Mouse (Mus musculus) lung, postnatal 0 days (tissue): ENCODE data around the gene Rpp25l. TPM values are rescaled to one million over a fixed set of nuclear protein-coding genes. Genes with fewer than 3 reads are reported as not detected.

Experiments
- ATAC-seq: fragments of 200-750 bp; cut with Nextera tagmentation; 2 replicates; pipeline ENCODE4 v1.8.0; 2017; ENCODE audit warnings: moderate library complexity
- DNase-seq: peaks from one replicate; pipeline ENCODE4 v3.0.0-alpha.2; 2016; ENCODE audit warnings: low spot score
- H3K27ac ChIP-seq: fragments of 300-500 bp; sonication (generic); 2 replicates; pipeline ENCODE4 v1.5.1; 2014; ENCODE audit warnings: antibody characterized with exemption, mild to moderate bottlenecking, low read length, mixed read lengths
- H3K27me3 ChIP-seq: fragments of 300-500 bp; sonication (generic); replicated peaks from 2 replicates; pipeline ENCODE4 v1.6.1; 2014; ENCODE audit warnings: low read length, mixed read lengths; ENCODE audit not compliant: insufficient read depth
- H3K36me3 ChIP-seq: fragments of 300-500 bp; sonication (generic); 2 replicates; pipeline ENCODE4 v1.6.1; 2014; ENCODE audit warnings: low read length, mixed read lengths; ENCODE audit not compliant: insufficient read depth
- H3K4me1 ChIP-seq: fragments of 300-500 bp; sonication (generic); 2 replicates; pipeline ENCODE4 v1.6.1; 2014; ENCODE audit warnings: antibody characterized with exemption, low read depth, low read length, mixed read lengths; ENCODE audit not compliant: insufficient read depth
- H3K4me2 ChIP-seq: fragments of 300-500 bp; sonication (generic); replicated peaks from 2 replicates; pipeline ENCODE4 v1.6.1; 2014; ENCODE audit warnings: low read depth, mild to moderate bottlenecking, low read length, moderate library complexity, mixed read lengths
- H3K4me3 ChIP-seq: fragments of 300-500 bp; sonication (generic); 2 replicates; pipeline ENCODE4 v1.5.1; 2014; ENCODE audit warnings: low read depth, low read length
- H3K9ac ChIP-seq: fragments of 300-500 bp; sonication (generic); replicated peaks from 2 replicates; pipeline ENCODE4 v1.6.1; 2014; ENCODE audit warnings: low read depth, mild to moderate bottlenecking
- H3K9me3 ChIP-seq: fragments of 300-500 bp; sonication (generic); 2 replicates; pipeline ENCODE4 v1.6.1; 2016; ENCODE audit warnings: low read length, mixed read lengths
- CTCF ChIP-seq: IDR thresholded peaks from 2 replicates; pipeline ENCODE4 v1.5.1; 2016; ENCODE audit warnings: antibody characterized with exemption, mild to moderate bottlenecking
- EP300 ChIP-seq: IDR thresholded peaks from 2 replicates; pipeline ENCODE4 v1.6.1; 2016; ENCODE audit warnings: antibody characterized with exemption, mild to moderate bottlenecking, control low read depth
- WGBS: fragments of 180-500 bp; shearing (Covaris S2); extraction: QIAGEN DNeasy Blood & Tissue Kit; methylation state at CpG from one replicate; pipeline ENCODE4 v1.1.7; 2014; 5-methylcytosine and 5-hydroxymethylcytosine counted together
- polyA plus RNA-seq: library from polyadenylated mRNA; unstranded; fragments of >200 nt; fragmentation: Nextera tagmentation; extraction: Ambion mirVana; gene quantifications from 2 replicates; pipeline ENCODE4 v1.2.1, GENCODE M21; 2015

The Rpp25l gene
- polyA plus RNA-seq, 1 experiment from 2014 or later = 51.8 TPM

DNA sequence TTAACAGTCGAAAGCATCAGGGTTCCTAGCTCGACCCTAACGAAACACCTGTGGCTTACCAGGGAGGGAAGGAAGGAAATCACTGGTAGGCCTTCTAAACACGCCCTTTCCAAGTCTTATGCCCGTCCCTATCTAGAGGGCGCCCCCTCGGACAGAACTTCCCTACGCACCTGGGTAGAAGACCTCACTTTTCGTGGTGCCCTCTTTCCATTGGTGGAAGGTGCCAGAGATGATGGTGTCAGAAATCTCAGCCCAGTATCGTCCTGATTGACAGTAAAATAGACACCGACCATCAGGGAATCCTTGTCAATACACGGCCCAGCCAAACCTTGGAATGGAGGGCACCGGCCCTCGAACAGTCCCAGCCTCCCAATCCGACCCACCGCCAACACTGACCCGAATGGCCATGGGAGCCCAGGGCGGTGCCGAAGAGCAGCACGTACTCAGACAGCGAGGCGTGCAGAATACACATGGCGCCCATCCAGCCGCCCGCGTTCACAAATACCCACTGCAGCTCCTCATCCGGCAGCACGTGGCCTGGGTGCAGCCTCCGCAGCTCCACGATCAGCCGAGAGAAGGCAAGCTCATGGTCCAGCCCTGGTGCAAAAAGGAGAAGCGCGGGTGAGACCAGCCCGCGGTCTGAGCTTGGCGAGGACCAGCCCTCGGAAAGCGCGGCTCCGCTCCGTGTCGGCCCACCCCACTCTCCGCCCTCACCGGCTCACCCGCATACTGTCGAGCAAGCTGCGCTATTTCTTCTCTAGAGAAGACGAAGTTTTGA, 27.2 kb upstream of the Rpp25l start:
- no peaks in the 10 kb centered on the region for H3K36me3 ChIP-seq
- H3K27ac ChIP-seq = peak overlapping the region; percentile 84
- H3K27me3 ChIP-seq = no peaks in the 10 kb centered on the region
- H3K4me2 ChIP-seq = peak overlapping the region; percentile 70
- DNase-seq (peak; percentile 28), ATAC-seq (peak; percentile 80)
- WGBS = 3% methylated on average over 48 of the region's 48 CpGs
- peaks cover 7% of the 10 kb centered on the region; the same call in 1 of the 2 replicates for H3K4me1 ChIP-seq
- H3K9me3 ChIP-seq = no peaks in the 10 kb centered on the region
- peak overlapping the region; percentile 56 for H3K4me3 ChIP-seq
- peak overlapping the region; percentile 51 for H3K9ac ChIP-seq
- no peak for TF ChIP-seq EP300
- TF ChIP-seq CTCF = peak; percentile 34

DNA sequence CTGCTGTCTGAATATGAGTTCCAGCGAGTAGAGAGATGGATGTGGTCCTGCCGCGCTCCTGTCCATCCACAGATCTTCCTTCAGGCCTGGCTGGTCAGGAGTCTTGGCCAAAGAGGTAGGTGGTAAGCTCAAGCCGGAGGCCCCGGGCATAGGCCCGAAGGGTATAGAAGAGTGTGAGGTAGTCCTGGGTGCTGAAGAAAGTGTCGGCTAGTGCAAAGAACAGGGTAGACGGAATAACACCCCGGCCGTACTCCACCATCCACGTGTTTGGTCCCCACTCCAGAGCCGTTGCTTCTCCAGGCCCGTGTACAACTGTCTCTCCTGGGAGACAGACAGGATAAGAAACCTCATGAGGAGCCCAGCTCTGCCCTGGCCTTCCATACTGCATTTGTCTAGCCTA, 25.9 kb upstream of the Rpp25l start:
- H3K27ac ChIP-seq = no peak overlapping the region
- no peak overlapping the region for H3K9ac ChIP-seq
- DNase-seq = no peak
- no peaks in the 10 kb centered on the region for H3K27me3 ChIP-seq
- no peak overlapping the region for H3K4me3 ChIP-seq
- no peak overlapping the region for H3K4me2 ChIP-seq
- peaks cover 7% of the 10 kb centered on the region; the same call in 1 of the 2 replicates for H3K4me1 ChIP-seq
- no peaks in the 10 kb centered on the region for H3K36me3 ChIP-seq
- no peak for ATAC-seq
- WGBS = 92% methylated on average over 13 of the region's 13 CpGs
- no peaks in the 10 kb centered on the region for H3K9me3 ChIP-seq
- no peak for TF ChIP-seq EP300
- no peak for TF ChIP-seq CTCF

DNA sequence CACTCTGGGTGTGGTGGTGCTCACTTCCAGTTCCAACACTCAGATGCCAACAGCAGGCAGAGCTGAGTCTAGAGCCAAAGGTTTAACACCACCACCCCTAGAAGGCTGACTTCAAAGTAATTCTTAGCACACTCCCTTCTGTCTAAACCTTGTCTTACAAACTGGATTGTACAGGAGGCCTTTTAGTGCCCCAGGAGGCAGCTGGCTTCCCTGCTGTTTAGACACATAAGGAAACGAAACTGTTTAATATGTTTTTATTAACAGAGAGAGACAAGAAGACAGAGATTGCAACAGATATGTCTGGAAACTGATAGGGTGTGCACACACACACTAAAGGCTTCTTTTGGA, 24.9 kb upstream of the Rpp25l start:
- Histone ChIP-seq H3K4me1 (peaks cover 7% of the 10 kb centered on the region; the same call in 1 of the 2 replicates), H3K27me3 (peaks cover under 1% of the 10 kb centered on the region; the same call in 1 of the 2 replicates), H3K4me2 (no peak overlapping the region), H3K4me3 (no peak overlapping the region), H3K9ac (no peak overlapping the region), H3K9me3 (no peaks in the 10 kb centered on the region), H3K36me3 (no peaks in the 10 kb centered on the region), H3K27ac (no peak overlapping the region)
- 65% methylated on average over 1 of the region's 1 CpGs for WGBS
- ATAC-seq = no peak
- TF ChIP-seq EP300 (no peak), CTCF (no peak)
- DNase-seq = peak; percentile 31

DNA sequence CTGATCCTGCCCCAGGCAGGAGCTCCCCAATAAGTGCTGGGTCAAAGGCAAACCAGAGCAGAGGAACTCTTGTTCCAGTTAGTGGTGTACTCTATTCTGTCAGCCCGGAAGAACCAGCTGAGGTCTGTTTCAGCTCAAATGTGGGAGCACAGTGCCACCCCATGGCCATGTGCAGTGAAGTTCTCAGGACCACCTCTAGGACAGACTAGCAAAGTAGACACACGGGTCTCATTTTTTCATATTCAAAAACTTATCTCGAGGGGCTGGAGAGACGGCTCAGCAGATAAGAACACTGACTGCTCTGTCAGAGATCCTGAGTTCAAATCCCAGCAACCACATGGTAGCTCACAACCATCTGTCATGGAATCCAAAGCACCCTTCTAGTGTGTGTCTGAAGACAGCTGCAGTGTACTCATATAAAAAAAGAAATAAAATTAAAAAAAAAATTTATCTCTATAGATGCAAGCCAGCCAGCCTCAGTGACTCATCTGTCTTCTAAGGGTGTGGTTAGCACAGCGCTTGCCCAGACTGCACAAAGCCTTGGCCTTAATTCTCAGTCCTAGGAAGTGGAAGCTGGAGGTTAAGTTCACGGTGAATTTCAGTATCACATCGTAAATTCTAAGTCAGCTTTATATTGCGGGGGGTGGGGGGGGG, 24.4 kb upstream of the Rpp25l start:
- Histone ChIP-seq H3K9ac (no peak overlapping the region), H3K4me2 (no peak overlapping the region), H3K27me3 (peaks cover 6% of the 10 kb centered on the region; the same call in 1 of the 2 replicates), H3K4me3 (no peak overlapping the region), H3K4me1 (peaks cover 7% of the 10 kb centered on the region; the same call in 1 of the 2 replicates), H3K36me3 (no peaks in the 10 kb centered on the region), H3K27ac (no peak overlapping the region), H3K9me3 (no peaks in the 10 kb centered on the region)
- ATAC-seq (peak; percentile 47), DNase-seq (peak; percentile 86)
- WGBS = 31% methylated on average over 8 of the region's 8 CpGs
- TF ChIP-seq EP300 = no peak
- peak; percentile 89 for TF ChIP-seq CTCF

DNA sequence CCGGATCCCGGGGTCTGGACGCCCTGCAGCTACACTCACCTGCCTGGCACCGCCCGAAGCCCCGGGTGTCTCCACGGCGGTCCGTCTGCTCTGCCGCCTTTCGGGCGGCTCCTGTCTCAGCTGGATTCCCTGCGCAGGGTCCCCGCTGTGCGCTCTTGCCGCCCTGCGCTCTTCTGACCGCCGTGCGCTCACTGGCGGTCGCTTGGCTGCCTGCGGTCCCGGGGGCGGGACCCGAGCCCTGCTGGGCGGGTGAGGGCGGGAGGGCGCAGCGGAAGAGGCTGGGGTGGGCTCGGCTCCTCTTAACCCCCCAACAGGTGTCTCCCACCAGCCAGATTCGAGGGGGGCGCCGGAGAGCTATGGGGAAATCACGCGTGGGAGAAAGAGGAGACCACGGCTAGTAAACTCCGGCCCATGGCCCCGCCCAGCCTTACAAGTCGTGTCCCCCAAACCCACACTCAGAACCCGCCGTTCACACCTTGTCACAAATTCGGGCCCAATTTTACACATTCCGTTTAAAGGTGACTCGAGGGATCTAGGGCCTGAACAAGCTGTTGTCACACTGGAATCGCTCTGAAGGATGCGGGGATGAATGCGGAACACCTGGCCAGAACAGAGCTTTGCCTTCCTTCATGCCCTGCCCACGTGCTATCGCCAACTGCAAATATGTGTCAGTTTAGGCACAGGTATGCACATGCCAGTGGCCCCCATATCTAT, 17.9 kb upstream of the Rpp25l start, which contains the start of gene Arid3c:
Gene Arid3c (minus strand): TSS at position 91 of the 714 bp plus-strand sequence.
- peak; percentile 6 for DNase-seq
- no peak for TF ChIP-seq EP300
- TF ChIP-seq CTCF = no peak
- Histone ChIP-seq H3K36me3 (no peaks in the 10 kb centered on the region), H3K9me3 (no peaks in the 10 kb centered on the region), H3K4me2 (peak within 1 kb of the TSS; percentile 51), H3K27me3 (peaks cover 53% of the 10 kb centered on the region), H3K4me3 (peak within 1 kb of the TSS; percentile 19; the same call in 1 of the 2 replicates), H3K4me1 (no peaks in the 10 kb centered on the region), H3K9ac (no peak within 1 kb of the TSS), H3K27ac (no peak within 1 kb of the TSS)
- ATAC-seq = no peak
- under 1% methylated on average over 49 of the region's 50 CpGs for WGBS
